Mouse (Mus musculus) midbrain, embryonic 11.5 days (tissue): ENCODE results near the gene Gm5868. TPM values are rescaled to one million over a fixed set of nuclear protein-coding genes. Genes with fewer than 3 reads are reported as not detected.

ENCODE experiments used
- ATAC-seq: fragments of 200-750 bp; cut with Nextera tagmentation; 2 replicates; pipeline ENCODE4 v1.8.0; 2017; ENCODE audit warnings: moderate TSS enrichment, moderate library complexity; ENCODE audit not compliant: low FRiP score
- DNase-seq: peaks from one replicate; pipeline ENCODE4 v3.0.0; 2015; ENCODE audit warnings: low spot score; ENCODE audit errors: missing footprints
- H3K27ac ChIP-seq: fragments of 300-500 bp; sonication (generic); 2 replicates; pipeline ENCODE4 v1.5.1; 2014; ENCODE audit warnings: low read depth, low read length
- H3K27me3 ChIP-seq: fragments of 300-500 bp; sonication (generic); 2 replicates; pipeline ENCODE4 v1.6.1; 2014; ENCODE audit warnings: mild to moderate bottlenecking, low read length, moderate library complexity, mixed read lengths; ENCODE audit not compliant: control insufficient read depth, insufficient read depth
- H3K36me3 ChIP-seq: fragments of 300-500 bp; sonication (generic); 2 replicates; pipeline ENCODE4 v1.6.1; 2014; ENCODE audit warnings: mild to moderate bottlenecking, low read length, moderate library complexity, mixed read lengths; ENCODE audit not compliant: control insufficient read depth, insufficient read depth
- H3K4me1 ChIP-seq: fragments of 300-500 bp; sonication (generic); 2 replicates; pipeline ENCODE4 v1.6.1; 2014; ENCODE audit warnings: low read length; ENCODE audit not compliant: control insufficient read depth, insufficient read depth
- H3K4me2 ChIP-seq: fragments of 300-500 bp; sonication (generic); 2 replicates; pipeline ENCODE4 v1.6.1; 2014; ENCODE audit warnings: mild to moderate bottlenecking, moderate library complexity
- H3K4me3 ChIP-seq: fragments of 300-500 bp; sonication (generic); 2 replicates; pipeline ENCODE4 v1.5.1; 2014; ENCODE audit warnings: low read depth, low read length
- H3K9ac ChIP-seq: fragments of 300-500 bp; sonication (generic); 2 replicates; pipeline ENCODE4 v1.6.1; 2014; ENCODE audit warnings: low read length
- H3K9me3 ChIP-seq: fragments of 300-500 bp; sonication (generic); 2 replicates; pipeline ENCODE4 v1.6.1; 2016; ENCODE audit warnings: low read length; ENCODE audit not compliant: control insufficient read depth
- whole genome bisulfite sequencing: fragments of 180-500 bp; shearing (Covaris S2); extraction: QIAGEN DNeasy Blood & Tissue Kit; methylation state at CpG from one replicate; pipeline ENCODE4 v1.1.7; 2014; 5-methylcytosine and 5-hydroxymethylcytosine counted together
- polyA plus RNA-seq: library from polyadenylated mRNA; unstranded; fragments of >200 nt; fragmentation: Nextera tagmentation; extraction: Ambion mirVana; gene quantifications from 2 replicates; pipeline ENCODE4 v1.2.1, GENCODE M21; 2014

Gene Gm5868
- polyA plus RNA-seq, 1 experiment from 2014 or later: 6.5 TPM

GRCm38 (mm10) chr5:72558716-72559526 lies 28.4 kb downstream of the Gm5868 start:
- Histone ChIP-seq H3K9me3 (no peaks in the 10 kb centered on the region), H3K27me3 (no peaks in the 10 kb centered on the region), H3K4me1 (peaks cover 7% of the 10 kb centered on the region), H3K4me3 (peak overlapping the region; percentile 84), H3K36me3 (no peaks in the 10 kb centered on the region), H3K27ac (peak overlapping the region; percentile 54), H3K4me2 (peak overlapping the region; percentile 87), H3K9ac (peak overlapping the region; percentile 92)
- DNase-seq (no peak), ATAC-seq (peak; percentile 85)
- under 1% methylated on average over 52 of the region's 57 CpGs for WGBS

DNA sequence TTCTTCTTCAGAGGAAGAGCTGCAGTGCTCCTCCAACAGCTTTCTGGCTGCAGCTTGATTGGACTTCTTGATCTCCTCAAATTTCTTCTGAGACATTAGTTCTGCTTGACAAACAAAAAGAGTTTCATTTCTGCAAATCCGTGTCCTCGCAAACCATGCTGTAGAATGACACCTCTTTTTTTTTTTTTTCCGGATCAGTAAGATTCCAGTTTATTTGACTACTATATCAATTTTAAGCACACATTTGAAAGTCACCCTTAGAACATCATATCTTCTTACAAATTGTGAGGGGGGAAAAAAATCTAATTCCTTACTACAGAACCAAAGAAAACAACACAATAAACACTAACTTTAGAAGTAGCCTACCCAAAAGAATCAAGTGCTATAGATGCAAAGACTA lies 31.1 kb downstream of the Gm5868 start:
- H3K36me3 ChIP-seq: no peaks in the 10 kb centered on the region
- DNase-seq (no peak), ATAC-seq (no peak)
- H3K4me1 ChIP-seq: peaks cover 7% of the 10 kb centered on the region
- H3K9me3 ChIP-seq: no peaks in the 10 kb centered on the region
- H3K4me3 ChIP-seq: no peak overlapping the region
- H3K4me2 ChIP-seq: no peak overlapping the region
- H3K27ac ChIP-seq: no peak overlapping the region
- H3K9ac ChIP-seq: no peak overlapping the region
- WGBS: 84% methylated on average over 3 of the region's 3 CpGs
- no peaks in the 10 kb centered on the region for H3K27me3 ChIP-seq

DNA sequence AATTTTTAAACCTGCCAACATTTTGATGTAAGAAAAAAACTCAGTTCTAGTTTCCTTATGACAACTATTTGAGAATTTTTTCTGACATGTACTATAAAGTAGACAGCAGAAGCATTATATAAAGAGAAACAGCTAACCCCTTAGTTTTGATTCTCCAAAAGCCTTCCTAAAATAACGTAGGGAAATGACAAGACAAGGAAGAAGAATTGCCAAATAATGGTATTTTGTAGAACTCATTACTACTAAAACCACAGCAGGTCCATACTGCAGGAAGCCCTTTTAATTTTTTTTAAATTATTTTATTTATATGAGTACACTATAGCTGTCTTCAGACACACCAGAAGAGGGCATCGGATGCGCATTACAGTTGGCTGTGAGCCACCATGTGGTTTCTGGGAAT lies 36.1 kb downstream of the Gm5868 start:
- WGBS: 91% methylated on average over 3 of the region's 3 CpGs
- Histone ChIP-seq H3K4me3 (no peak overlapping the region), H3K4me2 (no peak overlapping the region), H3K4me1 (no peaks in the 10 kb centered on the region), H3K36me3 (no peaks in the 10 kb centered on the region; the same call in 1 of the 2 replicates), H3K27ac (no peak overlapping the region), H3K9me3 (no peaks in the 10 kb centered on the region), H3K27me3 (no peaks in the 10 kb centered on the region), H3K9ac (no peak overlapping the region)
- no peak for ATAC-seq
- no peak for DNase-seq

Other genes with a start within 250 kb of the Gm5868 start
- gene Corin, start 83.1 kb downstream of the Gm5868 start, polyA plus RNA-seq: 7.8 and 9.0 TPM in 2 replicates
- gene Nfxl1, start 27.9 kb downstream of the Gm5868 start, polyA plus RNA-seq: 27.3 and 27.4 TPM in 2 replicates
- 1.0 and 1.6 TPM in 2 replicates for gene Zar1, start 6.3 kb downstream of the Gm5868 start, polyA plus RNA-seq
- gene Cnga1, start 56.7 kb upstream of the Gm5868 start, polyA plus RNA-seq: not detected in 2 replicates
- gene Nipal1, start 60.2 kb upstream of the Gm5868 start, polyA plus RNA-seq: 0.25 and 0.45 TPM in 2 replicates
- not detected in 2 replicates for gene Txk, start 165.2 kb upstream of the Gm5868 start, polyA plus RNA-seq